Mouse (Mus musculus): Measurements from ENCODE around the gene Ccnl2. TPM values are rescaled to one million over a fixed set of nuclear protein-coding genes. Genes with fewer than 3 reads are reported as not detected.

Ccnl2 gene
- polyA plus RNA-seq, 1 experiment from 2014 or later = 173 TPM

GRCm38 (mm10) chr4:155856071-155856470 lies 43.8 kb downstream of the Ccnl2 start:
- Histone ChIP-seq H3K9me3 (replicated peaks) (no peaks in the 10 kb centered on the region), H3K27ac (no peak overlapping the region), H3K27me3 (no peaks in the 10 kb centered on the region), H3K4me2 (no peak overlapping the region), H3K4me3 (replicated peaks) (no peak overlapping the region), H3K36me3 (peaks cover 73% of the 10 kb centered on the region), H3K9ac (no peak overlapping the region), H3K4me1 (0 out of 2 replicates have a peak, but pooled peaks cover 7% of the 10 kb centered on the region)
- WGBS = 96% methylated on average over 12 of the region's 12 CpGs
- ATAC-seq (replicated peaks; ENCODE audit: low FRiP score) = no peak

GRCm38 (mm10) chr4:155856881-155857280 lies 44.6 kb downstream of the Ccnl2 start:
- no peak overlapping the region for H3K9ac ChIP-seq
- ATAC-seq (replicated peaks; ENCODE audit: low FRiP score) = no peak
- peaks cover 78% of the 10 kb centered on the region for H3K36me3 ChIP-seq
- H3K4me3 ChIP-seq (replicated peaks) = no peak overlapping the region
- H3K27me3 ChIP-seq = no peaks in the 10 kb centered on the region
- no peaks in the 10 kb centered on the region for H3K4me1 ChIP-seq
- no peaks in the 10 kb centered on the region for H3K9me3 ChIP-seq (replicated peaks)
- no peak overlapping the region for H3K4me2 ChIP-seq
- no peak overlapping the region for H3K27ac ChIP-seq
- WGBS = 80% methylated on average over 3 of the region's 3 CpGs

GRCm38 (mm10) chr4:155859318-155859717 lies 47.0 kb downstream of the Ccnl2 start:
- Histone ChIP-seq H3K4me2 (no peak overlapping the region), H3K27ac (no peak overlapping the region), H3K4me1 (no peaks in the 10 kb centered on the region), H3K9me3 (replicated peaks) (no peaks in the 10 kb centered on the region), H3K4me3 (replicated peaks) (no peak overlapping the region), H3K9ac (no peak overlapping the region), H3K27me3 (no peaks in the 10 kb centered on the region), H3K36me3 (peaks cover 65% of the 10 kb centered on the region)
- 20% methylated on average over 13 of the region's 13 CpGs for WGBS
- peak; percentile 68 for ATAC-seq (replicated peaks; ENCODE audit: low FRiP score)

GRCm38 (mm10) chr4:155861787-155862186 lies 49.5 kb downstream of the Ccnl2 start:
- 88% methylated on average over 7 of the region's 7 CpGs for WGBS
- no peak for ATAC-seq (replicated peaks; ENCODE audit: low FRiP score)
- H3K27ac ChIP-seq = no peak overlapping the region

GRCm38 (mm10) chr4:155863001-155863400 lies 50.7 kb downstream of the Ccnl2 start, which contains the start of gene Tas1r3:
Gene Tas1r3, minus strand, starts transcription at chr4:155863362.
- H3K4me1 ChIP-seq = no peaks in the 10 kb centered on the region
- H3K27ac ChIP-seq = no peak within 1 kb of the TSS
- no peak within 1 kb of the TSS for H3K4me3 ChIP-seq (replicated peaks)
- 82% methylated on average over 5 of the region's 5 CpGs for whole genome bisulfite sequencing
- ATAC-seq (replicated peaks; ENCODE audit: low FRiP score) = no peak
- no peaks in the 10 kb centered on the region for H3K27me3 ChIP-seq
- H3K36me3 ChIP-seq = peaks cover 51% of the 10 kb centered on the region
- H3K9me3 ChIP-seq (replicated peaks) = no peaks in the 10 kb centered on the region
- no peak within 1 kb of the TSS for H3K9ac ChIP-seq
- no peak within 1 kb of the TSS for H3K4me2 ChIP-seq

More at GRCm38 (mm10) chr4:155861787-155862186, 49.5 kb downstream of the Ccnl2 start:
- Histone ChIP-seq H3K4me2 (no peak overlapping the region), H3K9me3 (replicated peaks) (no peaks in the 10 kb centered on the region), H3K9ac (no peak overlapping the region), H3K4me3 (replicated peaks) (no peak overlapping the region), H3K4me1 (no peaks in the 10 kb centered on the region), H3K27me3 (no peaks in the 10 kb centered on the region), H3K36me3 (peaks cover 61% of the 10 kb centered on the region)

- H3K36me3 ChIP-seq = peaks cover 42% of the 10 kb centered on the region
- peaks cover 19% of the 10 kb centered on the region for H3K4me1 ChIP-seq
- no peaks in the 10 kb centered on the region for H3K27me3 ChIP-seq
- peak; percentile 55 for ATAC-seq (replicated peaks; ENCODE audit: low FRiP score)
- H3K4me2 ChIP-seq = peak overlapping the region; percentile 90
- H3K27ac ChIP-seq = peak overlapping the region; percentile 45; the same call in 1 of the 2 replicates
- 10% methylated on average over 22 of the region's 22 CpGs for WGBS
- peak overlapping the region; percentile 81 for H3K9ac ChIP-seq
- peak overlapping the region; percentile 75 for H3K4me3 ChIP-seq (replicated peaks)
- H3K9me3 ChIP-seq (replicated peaks) = no peaks in the 10 kb centered on the region
These were observed 56.5 kb downstream of the Ccnl2 start for GRCm38 (mm10) chr4:155868614-155869298.

GRCm38 (mm10) chr4:155869317-155870033 lies 57.2 kb downstream of the Ccnl2 start, which contains the start of the genes Cptp and Ints11:
Gene Cptp, minus strand, starts transcription at chr4:155869440.
Gene Ints11, plus strand, starts transcription at chr4:155869546.
- Histone ChIP-seq H3K9ac (peak within 1 kb of the TSS; percentile 81), H3K36me3 (peaks cover 50% of the 10 kb centered on the region), H3K4me3 (replicated peaks) (peak within 1 kb of the TSS; percentile 75), H3K4me1 (peaks cover 19% of the 10 kb centered on the region), H3K27me3 (no peaks in the 10 kb centered on the region), H3K27ac (peak within 1 kb of the TSS; percentile 74), H3K9me3 (replicated peaks) (no peaks in the 10 kb centered on the region), H3K4me2 (peak within 1 kb of the TSS; percentile 90)
- under 1% methylated on average over 63 of the region's 63 CpGs for WGBS
- ATAC-seq (replicated peaks; ENCODE audit: low FRiP score) = peak; percentile 97

GRCm38 (mm10) chr4:155871404-155871803 lies 59.1 kb downstream of the Ccnl2 start:
- Histone ChIP-seq H3K4me3 (replicated peaks) (no peak overlapping the region), H3K9me3 (replicated peaks) (no peaks in the 10 kb centered on the region), H3K4me2 (no peak overlapping the region), H3K9ac (no peak overlapping the region), H3K36me3 (peaks cover 51% of the 10 kb centered on the region), H3K27me3 (no peaks in the 10 kb centered on the region), H3K4me1 (peaks cover 19% of the 10 kb centered on the region), H3K27ac (no peak overlapping the region)
- 91% methylated on average over 7 of the region's 7 CpGs for WGBS
- ATAC-seq (replicated peaks; ENCODE audit: low FRiP score) = no peak

Small RNA genes within 50 kb of the gene (microRNA-seq; reads per million reads assigned to microRNA genes)
- gene Gm27743 = not detected

Other genes starting within 250 kb of the Ccnl2 start
- 9.6 and 10.4 TPM in 2 replicates for gene Slc35e2, start 211.1 kb upstream of the Ccnl2 start, polyA plus RNA-seq (2015; fragmentation: Nextera tagmentation; extraction: Ambion mirVana)
- 63.4 and 64.8 TPM in 2 replicates for gene Cdk11b, start 187.6 kb upstream of the Ccnl2 start, polyA plus RNA-seq (2015; fragmentation: Nextera tagmentation; extraction: Ambion mirVana)
- not detected in 2 replicates for gene Gm10563, start 167.1 kb upstream of the Ccnl2 start, polyA plus RNA-seq (2015; fragmentation: Nextera tagmentation; extraction: Ambion mirVana)
- gene Mmp23, start 159.1 kb upstream of the Ccnl2 start, polyA plus RNA-seq (2015; fragmentation: Nextera tagmentation; extraction: Ambion mirVana) = 51.7 and 68.7 TPM in 2 replicates
- gene Mib2, start 143.3 kb upstream of the Ccnl2 start, polyA plus RNA-seq (2015; fragmentation: Nextera tagmentation; extraction: Ambion mirVana) = 25.8 and 30.2 TPM in 2 replicates
- 4.9 and 5.3 TPM in 2 replicates for gene Fndc10, start 118.1 kb upstream of the Ccnl2 start, polyA plus RNA-seq (2015; fragmentation: Nextera tagmentation; extraction: Ambion mirVana)
- gene Ssu72, start 107.7 kb upstream of the Ccnl2 start, polyA plus RNA-seq (2015; fragmentation: Nextera tagmentation; extraction: Ambion mirVana) = 144 and 145 TPM in 2 replicates
- 0.50 and 1.0 TPM in 2 replicates for gene Tmem240, start 77.7 kb upstream of the Ccnl2 start, polyA plus RNA-seq (2015; fragmentation: Nextera tagmentation; extraction: Ambion mirVana)
- gene Atad3a, start 51.4 kb upstream of the Ccnl2 start, polyA plus RNA-seq (2015; fragmentation: Nextera tagmentation; extraction: Ambion mirVana) = 115 and 124 TPM in 2 replicates
- 5.6 and 7.7 TPM in 2 replicates for gene Vwa1, start 37.8 kb upstream of the Ccnl2 start, polyA plus RNA-seq (2015; fragmentation: Nextera tagmentation; extraction: Ambion mirVana)
- gene Tmem88b, start 26.6 kb upstream of the Ccnl2 start, polyA plus RNA-seq (2015; fragmentation: Nextera tagmentation; extraction: Ambion mirVana) = 0.42 and 0.47 TPM in 2 replicates
- 0.19 and 0.34 TPM in 2 replicates for gene Ankrd65, start 22.1 kb upstream of the Ccnl2 start, polyA plus RNA-seq (2015; fragmentation: Nextera tagmentation; extraction: Ambion mirVana)
- 217 and 226 TPM in 2 replicates for gene Mrpl20, start 9.6 kb upstream of the Ccnl2 start, polyA plus RNA-seq (2015; fragmentation: Nextera tagmentation; extraction: Ambion mirVana)
- 149 and 158 TPM in 2 replicates for gene Aurkaip1, start 18.8 kb downstream of the Ccnl2 start, polyA plus RNA-seq (2015; fragmentation: Nextera tagmentation; extraction: Ambion mirVana)
- gene Mxra8, start 27.2 kb downstream of the Ccnl2 start, polyA plus RNA-seq (2015; fragmentation: Nextera tagmentation; extraction: Ambion mirVana) = 90.7 and 106 TPM in 2 replicates
- 5.2 and 5.3 TPM in 2 replicates for gene Dvl1, start 34.9 kb downstream of the Ccnl2 start, polyA plus RNA-seq (2015; fragmentation: Nextera tagmentation; extraction: Ambion mirVana)
- gene Tas1r3, start 50.9 kb downstream of the Ccnl2 start, polyA plus RNA-seq (2015; fragmentation: Nextera tagmentation; extraction: Ambion mirVana) = 0.18 and 0.19 TPM in 2 replicates
- 13.0 and 15.2 TPM in 2 replicates for gene Cptp, start 57.0 kb downstream of the Ccnl2 start, polyA plus RNA-seq (2015; fragmentation: Nextera tagmentation; extraction: Ambion mirVana)
- 72.5 and 78.0 TPM in 2 replicates for gene Ints11, start 57.1 kb downstream of the Ccnl2 start, polyA plus RNA-seq (2015; fragmentation: Nextera tagmentation; extraction: Ambion mirVana)
- 47.7 and 52.1 TPM in 2 replicates for gene Pusl1, start 79.3 kb downstream of the Ccnl2 start, polyA plus RNA-seq (2015; fragmentation: Nextera tagmentation; extraction: Ambion mirVana)
- 17.3 and 18.7 TPM in 2 replicates for gene Acap3, start 79.3 kb downstream of the Ccnl2 start, polyA plus RNA-seq (2015; fragmentation: Nextera tagmentation; extraction: Ambion mirVana)
- gene Ube2j2, start 131.3 kb downstream of the Ccnl2 start, polyA plus RNA-seq (2015; fragmentation: Nextera tagmentation; extraction: Ambion mirVana) = 110 and 113 TPM in 2 replicates
- 118 and 121 TPM in 2 replicates for gene C1qtnf12, start 149.8 kb downstream of the Ccnl2 start, polyA plus RNA-seq (2015; fragmentation: Nextera tagmentation; extraction: Ambion mirVana)
- gene B3galt6, start 180.2 kb downstream of the Ccnl2 start, polyA plus RNA-seq (2015; fragmentation: Nextera tagmentation; extraction: Ambion mirVana) = 17.5 and 18.1 TPM in 2 replicates
- 158 and 161 TPM in 2 replicates for gene Sdf4, start 180.4 kb downstream of the Ccnl2 start, polyA plus RNA-seq (2015; fragmentation: Nextera tagmentation; extraction: Ambion mirVana)
- 0.72 and 0.78 TPM in 2 replicates for gene Tnfrsf4, start 201.4 kb downstream of the Ccnl2 start, polyA plus RNA-seq (2015; fragmentation: Nextera tagmentation; extraction: Ambion mirVana)
- gene Tnfrsf18, start 213.7 kb downstream of the Ccnl2 start, polyA plus RNA-seq (2015; fragmentation: Nextera tagmentation; extraction: Ambion mirVana) = 1.7 and 2.4 TPM in 2 replicates
- 7.8 TPM in 2 replicates for gene Ttll10, start 246.9 kb downstream of the Ccnl2 start, polyA plus RNA-seq (2015; fragmentation: Nextera tagmentation; extraction: Ambion mirVana)

All from kidney, embryonic 15.5 days (tissue).